8 mouse cellular contexts compared by ENCODE assay signal in the genomic region with DNA sequence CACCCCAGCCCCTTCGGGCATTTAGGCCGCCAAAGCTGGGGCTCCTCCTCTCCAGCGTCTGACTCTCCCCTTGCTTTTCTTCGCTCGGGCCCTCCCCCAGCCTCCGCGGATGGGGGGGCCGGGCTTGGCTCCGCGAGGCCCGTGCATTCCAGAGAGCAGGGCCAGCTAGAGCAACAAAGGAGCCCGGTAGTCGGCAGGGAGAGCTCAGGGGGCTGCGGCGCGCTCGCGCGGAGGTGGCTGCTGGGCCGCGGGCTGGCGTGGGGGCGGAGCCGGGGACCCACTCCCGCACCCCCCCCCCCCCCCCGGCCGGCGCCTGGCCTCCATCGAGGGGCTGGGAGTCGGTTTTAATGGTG. TPM values are rescaled to one million over a fixed set of nuclear protein-coding genes. Genes with fewer than 3 reads are reported as not detected.
DNase-seq lines count a peak whose midpoint lies in the region; ATAC-seq and TF ChIP-seq lines count a peak whose summit lies in the region.

A gene (plus strand): TSS at position 168 of the 353 bp plus-strand sequence.

- no peak for TF ChIP-seq CTCF in cerebellum, adult 2 months (IDR thresholded peaks at IDR 0.05; ENCODE audit: borderline replicate concordance, insufficient read depth, low read depth, low read length)
- no peak for TF ChIP-seq CTCF in bone marrow macrophage, adult 2 months (IDR thresholded peaks at IDR 0.05; ENCODE audit: low read depth, low read length)
- TF ChIP-seq CTCF in gastrocnemius, adult 2 months (IDR thresholded peaks at IDR 0.05) = no peak

- peak; percentile 32 to 38 for DNase-seq in cerebellum, adult 2 months
- DNase-seq in cerebellum, adult 9-10 months = no peak
- DNase-seq in gastrocnemius, adult 2 months = peak; percentile 79
- DNase-seq in left cerebral cortex, postnatal 10 days (ENCODE audit: extremely low spot score in 1 of 2, low spot score in 2 of 2) = peak; percentile 48 to 88

- peaks cover 4% of the 10 kb centered on the region; the same call in 1 of the 2 replicates for H3K27me3 ChIP-seq in cerebellum, adult 2 months (ENCODE audit: control insufficient read depth, insufficient read depth, low read length)
- no peaks in the 10 kb centered on the region for H3K27me3 ChIP-seq in hindbrain, embryonic 13.5 days
- H3K27me3 ChIP-seq in stomach, embryonic 16.5 days (ENCODE audit: control insufficient read depth, insufficient read depth, low read length) = no peaks in the 10 kb centered on the region

- no peaks in the 10 kb centered on the region for H3K4me1 ChIP-seq in cerebellum, adult 2 months (ENCODE audit: control insufficient read depth, insufficient read depth, low read length)
- 0 out of 2 replicates have a peak, but pooled peaks cover 3% of the 10 kb centered on the region for H3K4me1 ChIP-seq in bone marrow macrophage, adult 2 months (ENCODE audit: control insufficient read depth, insufficient read depth, low read length)
- H3K4me1 ChIP-seq in hindbrain, embryonic 13.5 days (replicated peaks) = peaks cover 21% of the 10 kb centered on the region
- H3K4me1 ChIP-seq in stomach, embryonic 16.5 days (ENCODE audit: control insufficient read depth, insufficient read depth, low read length) = peaks cover 22% of the 10 kb centered on the region

- peak within 1 kb of the TSS; percentile 95 for H3K4me2 ChIP-seq in hindbrain, embryonic 13.5 days
- peak within 1 kb of the TSS; percentile 80 for H3K4me2 ChIP-seq in stomach, embryonic 16.5 days (ENCODE audit: low read depth, low read length)

- peak; percentile 95 for ATAC-seq in hindbrain, embryonic 13.5 days (ENCODE audit: low FRiP score)
- ATAC-seq in megakaryocyte progenitor cell, adult 5-6 weeks (replicated peaks; ENCODE audit: poor library complexity) = peak; percentile 69
- peak; percentile 96 for ATAC-seq in stomach, embryonic 16.5 days (ENCODE audit: insufficient read depth, low FRiP score)

- H3K9ac ChIP-seq in hindbrain, embryonic 13.5 days = peak within 1 kb of the TSS; percentile 89
- H3K9ac ChIP-seq in stomach, embryonic 16.5 days (ENCODE audit: low read length) = peak within 1 kb of the TSS; percentile 99

- no peaks in the 10 kb centered on the region for H3K36me3 ChIP-seq in hindbrain, embryonic 13.5 days
- H3K36me3 ChIP-seq in stomach, embryonic 16.5 days (ENCODE audit: control insufficient read depth, insufficient read depth, low read length) = no peaks in the 10 kb centered on the region

- WGBS in cerebellum, adult 2 months = 0% methylated on average over 27 of the region's 30 CpGs
- 1% methylated on average over 24 of the region's 30 CpGs for WGBS in hindbrain, embryonic 13.5 days
- under 1% methylated on average over 24 of the region's 30 CpGs for WGBS in stomach, embryonic 16.5 days

- TF ChIP-seq POLR2A in cerebellum, adult 2 months (IDR thresholded peaks at IDR 0.05; ENCODE audit: borderline replicate concordance, insufficient read depth, low read length) = no peak
- TF ChIP-seq POLR2A in bone marrow macrophage, adult 2 months (IDR thresholded peaks at IDR 0.05; ENCODE audit: borderline replicate concordance, low read depth, low read length) = no peak

- no peak within 1 kb of the TSS for H3K27ac ChIP-seq in cerebellum, adult 2 months (ENCODE audit: insufficient read depth, low read length)
- no peak within 1 kb of the TSS for H3K27ac ChIP-seq in bone marrow macrophage, adult 2 months (ENCODE audit: insufficient read depth, low read depth, low read length)
- H3K27ac ChIP-seq in gastrocnemius, adult 2 months = peak within 1 kb of the TSS; percentile 86
- peak within 1 kb of the TSS; percentile 87 for H3K27ac ChIP-seq in hindbrain, embryonic 13.5 days
- H3K27ac ChIP-seq in stomach, embryonic 16.5 days (ENCODE audit: low read length) = peak within 1 kb of the TSS; percentile 98

- intact Hi-C loops in gastrocnemius, adult 2 months (cut with DNase I) = no loop called here
- intact Hi-C loops in left cerebral cortex, postnatal 10 days (cut with DNase I) = no loop called here

- H3K9me3 ChIP-seq in hindbrain, embryonic 13.5 days = no peaks in the 10 kb centered on the region
- no peaks in the 10 kb centered on the region for H3K9me3 ChIP-seq in stomach, embryonic 16.5 days (replicated peaks; ENCODE audit: control insufficient read depth, low read length)

- H3K4me3 ChIP-seq in cerebellum, adult 2 months (replicated peaks; ENCODE audit: insufficient read depth, low read depth, low read length) = peak within 1 kb of the TSS; percentile 47
- H3K4me3 ChIP-seq in bone marrow macrophage, adult 2 months (ENCODE audit: insufficient read depth, low read length) = peak within 1 kb of the TSS; percentile 74
- peak within 1 kb of the TSS; percentile 96 for H3K4me3 ChIP-seq in gastrocnemius, adult 2 months
- peak within 1 kb of the TSS; percentile 85 for H3K4me3 ChIP-seq in hindbrain, embryonic 13.5 days
- H3K4me3 ChIP-seq in stomach, embryonic 16.5 days (replicated peaks; ENCODE audit: low read length) = peak within 1 kb of the TSS; percentile 91

RNA-seq across cellular contexts. Expression of the gene that starts here (rescaled TPM):
- polyA plus RNA-seq in cerebellum, adult 2 months (2012; rRNA removed) = 12.6 and 13.6 TPM in 2 replicates
- not detected in 2 replicates for polyA plus RNA-seq in bone marrow macrophage, adult 2 months (2012; ENCODE audit: insufficient read depth, insufficient read length, missing spikeins)
- 1 to 10 TPM; 2.8 to 5.0 TPM for total RNA-seq in gastrocnemius, adult 2 months (2021)
- 15.1 and 16.2 TPM in 2 replicates for polyA plus RNA-seq in hindbrain, embryonic 13.5 days (2015; fragmentation: Nextera tagmentation; extraction: Ambion mirVana)
- total RNA-seq in left cerebral cortex, postnatal 10 days (2021) = 10 to 100 TPM; 10.6 to 11.3 TPM
- 25.5 and 33.6 TPM in 2 replicates for total RNA-seq in megakaryocyte progenitor cell, adult 5-6 weeks (2015)
- 16.4 and 19.9 TPM in 2 replicates for total RNA-seq in megakaryocyte progenitor cell, adult 5-6 weeks (2017)
- 20.1 and 23.6 TPM in 2 replicates for polyA plus RNA-seq in stomach, embryonic 16.5 days (2015; fragmentation: Nextera tagmentation; extraction: Ambion mirVana)

Comparison
In these comparisons a context has a peak if more than half of its experiments do, and no peak if none do; other contexts are left out.
1. RNA of the gene that starts here (polyA plus RNA-seq): 20.1 to 23.6 TPM in stomach, embryonic 16.5 days, 15.1 to 16.2 TPM in hindbrain, embryonic 13.5 days and 12.6 to 13.6 TPM in cerebellum, adult 2 months; not detected in bone marrow macrophage, adult 2 months; every median in the first group is over 10 times any median in the second.
2. H3K27ac ChIP-seq: peak in gastrocnemius, adult 2 months (single experiment), hindbrain, embryonic 13.5 days (single experiment) and stomach, embryonic 16.5 days (single experiment); none in cerebellum, adult 2 months (single experiment) and bone marrow macrophage, adult 2 months (single experiment).
3. Peak in every context shown above with its lines, with median percentiles within 50 percentile points of each other: H3K4me3 ChIP-seq and ATAC-seq.